Mouse (Mus musculus) stomach, postnatal 0 days (tissue): ENCODE results near the gene Rasgrf1. TPM values are rescaled to one million over a fixed set of nuclear protein-coding genes. Genes with fewer than 3 reads are reported as not detected.
A peak's percentile ranks its signal among the peaks of the same experiment; 100 is the strongest.

Experiments used
- ATAC-seq: fragments of 200-750 bp; cut with Nextera tagmentation; 2 replicates; pipeline ENCODE4 v1.8.0; 2017; ENCODE audit not compliant: low FRiP score, low TSS enrichment
- DNase-seq: peaks from one replicate; pipeline ENCODE4 v3.0.0-alpha.2; 2016; ENCODE audit warnings: low spot score
- H3K27ac ChIP-seq: fragments of 300-500 bp; sonication (generic); replicated peaks from 2 replicates; pipeline ENCODE4 v1.5.1; 2014; ENCODE audit warnings: mild to moderate bottlenecking, control low read depth
- H3K27me3 ChIP-seq: fragments of 300-500 bp; sonication (generic); 2 replicates; pipeline ENCODE4 v1.6.1; 2014; ENCODE audit warnings: low read length; ENCODE audit not compliant: control insufficient read depth, insufficient read depth
- H3K36me3 ChIP-seq: fragments of 300-500 bp; sonication (generic); 2 replicates; pipeline ENCODE4 v1.6.1; 2014; ENCODE audit warnings: low read length, mixed read lengths; ENCODE audit not compliant: control insufficient read depth, insufficient read depth
- H3K4me1 ChIP-seq: fragments of 300-500 bp; sonication (generic); replicated peaks from 2 replicates; pipeline ENCODE4 v1.6.1; 2014; ENCODE audit warnings: antibody characterized with exemption; ENCODE audit not compliant: control insufficient read depth, insufficient read depth
- H3K4me2 ChIP-seq: fragments of 300-500 bp; sonication (generic); replicated peaks from 2 replicates; pipeline ENCODE4 v1.6.1; 2014; ENCODE audit warnings: low read depth, mild to moderate bottlenecking, control low read depth, moderate library complexity
- H3K4me3 ChIP-seq: fragments of 300-500 bp; sonication (generic); 2 replicates; pipeline ENCODE4 v1.5.1; 2014; ENCODE audit warnings: low read depth, low read length, control low read depth
- H3K9ac ChIP-seq: fragments of 300-500 bp; sonication (generic); 2 replicates; pipeline ENCODE4 v1.6.1; 2014; ENCODE audit warnings: mild to moderate bottlenecking, low read length, control low read depth, mixed read lengths
- H3K9me3 ChIP-seq: fragments of 300-500 bp; sonication (generic); 2 replicates; pipeline ENCODE4 v1.6.1; 2016; ENCODE audit warnings: low read length; ENCODE audit not compliant: control insufficient read depth
- CTCF ChIP-seq: IDR thresholded peaks from 2 replicates; pipeline ENCODE4 v1.5.1; 2016; ENCODE audit warnings: antibody characterized with exemption, low read depth, mild to moderate bottlenecking, moderate library complexity
- EP300 ChIP-seq: optimal IDR thresholded peaks from 2 replicates; pipeline ENCODE3; 2016; ENCODE audit warnings: antibody characterized with exemption
- WGBS: fragments of 180-500 bp; shearing (Covaris S2); extraction: QIAGEN DNeasy Blood & Tissue Kit; methylation state at CpG from one replicate; pipeline ENCODE4 v1.1.7; 2014; 5-methylcytosine and 5-hydroxymethylcytosine counted together
- polyA plus RNA-seq: library from polyadenylated mRNA; unstranded; fragments of >200 nt; fragmentation: Nextera tagmentation; extraction: Ambion mirVana; gene quantifications from 2 replicates; pipeline ENCODE4 v1.2.1, GENCODE M21; 2015

Rasgrf1 gene
- polyA plus RNA-seq, 1 experiment from 2014 or later: 0.13 TPM

DNA sequence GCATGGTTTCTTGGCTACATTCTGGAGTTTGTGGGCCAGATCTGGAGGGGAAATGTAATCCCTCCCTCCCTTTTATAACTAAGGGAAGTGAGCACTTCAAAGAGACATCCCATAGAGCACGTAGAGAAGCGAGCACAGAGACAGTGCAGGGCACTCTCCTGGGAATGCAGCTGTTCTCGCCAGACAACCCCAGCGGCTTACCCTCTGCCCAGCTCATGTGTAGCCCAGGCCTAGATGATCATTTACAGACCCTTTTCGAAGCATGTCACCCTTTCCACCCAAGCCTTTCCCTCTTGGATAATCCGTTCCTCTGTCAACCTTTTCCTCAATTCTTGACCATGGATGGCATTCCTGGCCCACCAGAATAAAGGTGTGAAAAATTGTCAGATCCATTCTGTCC, 106.5 kb downstream of the Rasgrf1 start:
- Histone ChIP-seq H3K4me1 (no peaks in the 10 kb centered on the region), H3K9ac (no peak overlapping the region), H3K4me2 (no peak overlapping the region), H3K9me3 (no peaks in the 10 kb centered on the region), H3K27me3 (no peaks in the 10 kb centered on the region), H3K36me3 (no peaks in the 10 kb centered on the region), H3K4me3 (no peak overlapping the region), H3K27ac (no peak overlapping the region)
- no peak for DNase-seq
- WGBS: 74% methylated on average over 6 of the region's 6 CpGs
- ATAC-seq: no peak
- TF ChIP-seq EP300 (no peak), CTCF (no peak)

DNA sequence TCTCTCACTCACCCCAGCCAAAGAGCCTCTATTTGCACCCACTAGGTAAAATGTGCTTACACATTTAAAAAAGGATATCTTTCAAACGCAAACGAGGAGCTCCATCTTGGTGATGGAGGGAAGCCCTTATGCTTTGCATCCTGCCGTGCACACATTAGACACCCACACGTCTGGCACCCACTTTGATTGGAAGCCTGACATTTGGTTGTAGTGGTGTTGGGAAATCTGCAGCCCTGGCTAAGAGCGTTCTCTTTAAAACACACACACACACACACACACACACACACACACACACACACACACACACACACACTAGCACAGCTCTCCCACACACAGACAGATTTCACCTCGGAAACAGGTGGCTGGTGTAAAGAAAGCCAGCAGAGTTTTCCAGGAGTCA, 111.2 kb downstream of the Rasgrf1 start:
- Histone ChIP-seq H3K27ac (no peak overlapping the region), H3K4me1 (no peaks in the 10 kb centered on the region), H3K4me3 (no peak overlapping the region), H3K9ac (no peak overlapping the region), H3K27me3 (no peaks in the 10 kb centered on the region), H3K4me2 (no peak overlapping the region), H3K9me3 (no peaks in the 10 kb centered on the region), H3K36me3 (no peaks in the 10 kb centered on the region)
- WGBS: 80% methylated on average over 6 of the region's 6 CpGs
- ATAC-seq (no peak), DNase-seq (no peak)
- TF ChIP-seq EP300 (no peak), CTCF (no peak)

DNA sequence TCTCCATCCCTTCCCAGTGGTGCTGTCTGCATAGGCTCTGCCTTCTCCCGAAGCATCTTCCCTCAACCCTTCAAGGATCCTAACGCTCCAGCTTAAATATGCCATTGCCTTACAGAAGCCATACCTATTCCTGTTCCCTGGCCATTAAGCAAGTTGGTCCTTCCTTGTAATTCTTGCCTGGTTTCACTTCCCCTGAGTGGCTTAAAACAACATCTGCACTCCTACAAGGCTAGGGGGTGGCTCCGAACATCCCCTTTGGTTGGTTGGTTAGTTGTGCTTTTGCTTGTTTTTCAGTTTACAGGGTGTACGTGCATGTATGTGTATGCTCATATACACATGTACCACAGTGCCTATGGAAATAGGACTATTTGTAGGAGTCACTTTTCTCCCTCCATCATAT, 111.7 kb downstream of the Rasgrf1 start:
- H3K4me3 ChIP-seq: no peak overlapping the region
- no peaks in the 10 kb centered on the region for H3K36me3 ChIP-seq
- no peak overlapping the region for H3K4me2 ChIP-seq
- H3K9me3 ChIP-seq: no peaks in the 10 kb centered on the region
- H3K27me3 ChIP-seq: no peaks in the 10 kb centered on the region
- no peaks in the 10 kb centered on the region for H3K4me1 ChIP-seq
- 88% methylated on average over 4 of the region's 4 CpGs for WGBS
- H3K9ac ChIP-seq: no peak overlapping the region
- H3K27ac ChIP-seq: no peak overlapping the region
- ATAC-seq: no peak
- no peak for DNase-seq
- TF ChIP-seq EP300 (no peak), CTCF (no peak)

DNA sequence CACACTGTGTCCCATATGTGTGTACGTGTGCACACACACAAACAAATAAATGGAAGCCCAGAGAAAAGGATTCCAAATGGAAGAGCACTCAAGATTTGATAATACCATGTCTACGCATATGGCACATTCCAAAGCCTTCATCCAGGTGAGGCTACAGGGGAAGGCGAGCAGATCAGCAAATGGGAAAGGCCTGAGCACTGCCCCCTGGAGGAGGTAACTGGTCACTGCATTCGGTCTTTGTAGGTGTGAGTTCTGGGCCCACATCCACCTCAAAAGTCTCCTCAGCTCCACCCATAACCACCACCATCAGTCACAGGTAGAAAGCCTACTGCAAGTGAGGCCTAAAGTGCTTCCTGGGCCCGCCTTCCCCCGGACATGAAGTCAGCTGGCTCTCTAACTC, 118.0 kb downstream of the Rasgrf1 start:
- no peaks in the 10 kb centered on the region for H3K9me3 ChIP-seq
- no peak overlapping the region for H3K4me2 ChIP-seq
- no peaks in the 10 kb centered on the region for H3K36me3 ChIP-seq
- H3K4me1 ChIP-seq: no peaks in the 10 kb centered on the region
- H3K27me3 ChIP-seq: no peaks in the 10 kb centered on the region
- TF ChIP-seq EP300: no peak
- peak; percentile 41 for TF ChIP-seq CTCF
- DNase-seq: no peak
- 85% methylated on average over 6 of the region's 6 CpGs for WGBS
- no peak for ATAC-seq
- H3K4me3 ChIP-seq: no peak overlapping the region
- no peak overlapping the region for H3K9ac ChIP-seq
- no peak overlapping the region for H3K27ac ChIP-seq

DNA sequence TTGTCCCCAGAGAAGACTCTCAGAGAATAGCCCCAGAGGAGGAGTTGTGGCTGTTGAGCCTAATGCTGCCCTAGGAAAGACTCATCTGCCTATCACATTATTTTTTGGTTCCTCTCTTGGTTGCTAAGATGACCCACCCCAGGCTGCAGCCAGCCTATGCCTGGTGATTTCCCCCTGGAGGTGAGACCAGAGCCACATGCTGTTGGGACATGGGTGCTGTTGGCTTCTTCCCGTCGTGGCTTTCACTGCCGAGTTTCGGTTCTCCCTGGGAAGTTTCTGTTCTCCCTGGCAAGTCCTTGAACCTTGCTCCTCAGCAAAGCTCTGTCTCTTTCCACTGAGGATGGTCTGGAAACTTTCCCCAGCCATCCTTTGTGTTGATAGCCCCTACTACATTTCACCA, 124.2 kb downstream of the Rasgrf1 start:
- no peak for TF ChIP-seq EP300
- no peak for TF ChIP-seq CTCF

DNA sequence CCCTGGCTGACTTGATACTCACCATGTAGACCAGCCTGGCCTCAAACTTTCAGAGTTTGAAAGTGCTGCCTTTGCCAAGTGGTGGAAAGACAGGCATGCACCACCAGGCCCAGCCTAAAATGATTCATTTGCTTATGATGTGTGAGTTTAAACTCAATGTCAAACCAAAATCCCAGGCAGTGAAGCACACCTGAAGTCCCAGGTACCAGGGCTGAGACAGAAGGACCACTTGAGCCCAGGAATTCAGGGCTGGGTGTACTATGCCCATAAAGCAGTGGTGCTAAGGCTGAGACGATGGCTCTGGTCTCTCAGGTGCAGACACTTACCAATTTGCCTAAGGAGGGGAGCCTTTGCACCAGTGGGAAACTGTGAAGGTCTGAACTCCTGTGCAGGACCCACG, 125.5 kb downstream of the Rasgrf1 start:
- Histone ChIP-seq H3K36me3 (no peaks in the 10 kb centered on the region), H3K9ac (no peak overlapping the region), H3K9me3 (no peaks in the 10 kb centered on the region), H3K4me1 (no peaks in the 10 kb centered on the region), H3K27me3 (no peaks in the 10 kb centered on the region), H3K4me3 (no peak overlapping the region), H3K4me2 (no peak overlapping the region), H3K27ac (no peak overlapping the region)
- ATAC-seq (no peak), DNase-seq (no peak)
- WGBS: 83% methylated on average over 2 of the region's 2 CpGs
- TF ChIP-seq EP300: no peak
- TF ChIP-seq CTCF: no peak

More for the DNA sequence above, 124.2 kb downstream of the Rasgrf1 start:
- Histone ChIP-seq H3K27ac (no peak overlapping the region), H3K36me3 (no peaks in the 10 kb centered on the region), H3K9me3 (no peaks in the 10 kb centered on the region), H3K27me3 (no peaks in the 10 kb centered on the region), H3K4me2 (no peak overlapping the region), H3K4me1 (no peaks in the 10 kb centered on the region), H3K4me3 (no peak overlapping the region), H3K9ac (no peak overlapping the region)
- ATAC-seq: no peak
- no peak for DNase-seq
- 78% methylated on average over 4 of the region's 4 CpGs for WGBS
